Mouse (Mus musculus) lung, postnatal 0 days (tissue): ENCODE measurements at regions not wholly inside any gene's neighbourhood (a gene's known extent, or its start where the extent isn't known, plus 50 kb on each side); places are given as distances from the start of the nearest gene placed in this dataset.

Experiments
- CTCF ChIP-seq: IDR thresholded peaks from 2 replicates; pipeline ENCODE4 v1.5.1; 2016; ENCODE audit warnings: antibody characterized with exemption, mild to moderate bottlenecking
- EP300 ChIP-seq: IDR thresholded peaks from 2 replicates; pipeline ENCODE4 v1.6.1; 2016; ENCODE audit warnings: antibody characterized with exemption, mild to moderate bottlenecking, control low read depth

DNA sequence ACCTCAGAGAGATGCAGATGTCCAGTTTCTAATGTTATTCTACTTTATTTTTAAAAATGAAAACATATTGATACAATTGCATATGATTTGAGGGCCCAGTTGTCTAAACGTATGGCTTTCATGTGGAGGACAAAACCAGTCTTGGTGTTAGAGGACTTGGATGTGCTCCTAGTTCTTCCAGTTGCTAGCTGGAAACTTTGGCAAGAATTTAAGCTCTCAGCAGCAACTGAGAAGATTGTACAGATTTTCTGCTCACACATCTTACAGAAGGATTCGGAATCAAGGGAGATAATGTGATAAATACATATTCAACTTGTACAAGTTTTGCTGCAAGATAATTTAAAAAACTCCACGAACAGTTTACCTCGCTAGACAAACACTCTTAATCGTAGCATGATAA lies 105.6 kb upstream of the Myocd start:
- no peak for TF ChIP-seq EP300
- TF ChIP-seq CTCF, result no peak
